10 mouse cellular contexts compared by ENCODE assay signal in the genomic region with DNA sequence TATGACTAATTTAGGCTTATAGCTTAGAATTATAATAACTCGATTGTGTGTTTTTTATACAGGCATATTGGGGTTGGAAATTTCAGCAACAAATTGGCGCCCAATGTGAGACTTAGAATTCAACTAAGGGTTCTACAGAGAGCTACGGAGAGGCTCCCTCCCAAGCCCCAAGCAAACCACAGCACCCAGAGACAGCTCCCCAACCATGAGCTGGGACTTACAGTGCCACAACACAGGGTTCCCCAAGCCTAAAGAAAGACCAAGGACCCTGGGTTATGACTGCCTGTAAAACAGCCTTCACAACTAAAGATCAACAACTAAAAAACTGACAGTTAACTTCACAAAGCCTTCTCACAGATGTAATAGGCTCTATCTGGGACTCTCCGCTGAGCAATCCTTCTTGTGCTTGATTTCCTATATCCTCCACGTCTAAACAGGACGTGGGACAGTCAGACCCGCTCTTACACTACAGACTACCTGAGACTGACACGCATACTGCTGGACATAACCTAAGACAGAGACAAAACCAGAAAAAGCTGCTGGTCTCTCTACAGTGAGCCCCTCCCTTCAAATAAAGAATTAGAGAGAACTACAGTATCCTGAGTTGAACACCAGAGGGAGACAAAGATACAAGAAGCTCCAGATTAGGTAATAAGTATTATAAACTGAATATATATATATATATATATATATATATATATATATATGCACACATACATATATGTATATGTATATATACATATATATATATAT. TPM values are rescaled to one million over a fixed set of nuclear protein-coding genes. Genes with fewer than 3 reads are reported as not detected.
DNase-seq lines count a peak whose midpoint lies in the region; ATAC-seq and TF ChIP-seq lines count a peak whose summit lies in the region.
"Had no signal": no experiment of that assay in that cellular context is flagged by ENCODE, and none has a peak within 500 bp of the region (broad histone marks: within the 10 kb centered on the region; RNA-seq: fewer than 3 reads in every experiment).

No protein-coding gene starts in this region.

- H3K4me3 ChIP-seq in embryonic facial prominence, embryonic 11.5 days (ENCODE audit: low read depth, low read length): no peak overlapping the region
- H3K4me3 ChIP-seq in embryonic facial prominence, embryonic 10.5 days: no peak overlapping the region
- no peak overlapping the region for H3K4me3 ChIP-seq in lung, embryonic 14.5 days (ENCODE audit: low read depth, low read length)
- H3K4me3 ChIP-seq: embryonic facial prominence, embryonic 15.5 days; neural tube, embryonic 12.5 days had no signal

- TF ChIP-seq CTCF in lung, embryonic 14.5 days (IDR thresholded peaks at IDR 0.05; ENCODE audit: low read depth): peak; percentile 58

- no peaks in the 10 kb centered on the region for H3K27me3 ChIP-seq in embryonic facial prominence, embryonic 11.5 days (ENCODE audit: control insufficient read depth, insufficient read depth, low read length)
- H3K27me3 ChIP-seq in embryonic facial prominence, embryonic 10.5 days (replicated peaks; ENCODE audit: low read depth, poor library complexity, severe bottlenecking): no peaks in the 10 kb centered on the region
- no peaks in the 10 kb centered on the region for H3K27me3 ChIP-seq in lung, embryonic 14.5 days (ENCODE audit: insufficient read depth, low read length)
- H3K27me3 ChIP-seq: embryonic facial prominence, embryonic 15.5 days; neural tube, embryonic 12.5 days had no signal

- no peaks in the 10 kb centered on the region for H3K9me3 ChIP-seq in embryonic facial prominence, embryonic 11.5 days (replicated peaks; ENCODE audit: control insufficient read depth, low read length)
- no peaks in the 10 kb centered on the region for H3K9me3 ChIP-seq in embryonic facial prominence, embryonic 10.5 days
- no peaks in the 10 kb centered on the region for H3K9me3 ChIP-seq in lung, embryonic 14.5 days (ENCODE audit: low read depth, low read length)
- H3K9me3 ChIP-seq: embryonic facial prominence, embryonic 15.5 days; neural tube, embryonic 12.5 days had no signal

- no peak overlapping the region for H3K9ac ChIP-seq in embryonic facial prominence, embryonic 11.5 days (replicated peaks; ENCODE audit: low read length)
- no peak overlapping the region for H3K9ac ChIP-seq in lung, embryonic 14.5 days
- H3K9ac ChIP-seq: embryonic facial prominence, embryonic 15.5 days; neural tube, embryonic 12.5 days had no signal

- H3K4me2 ChIP-seq in embryonic facial prominence, embryonic 11.5 days (ENCODE audit: low read depth, low read length): no peak overlapping the region
- H3K4me2 ChIP-seq in lung, embryonic 14.5 days: no peak overlapping the region
- H3K4me2 ChIP-seq: embryonic facial prominence, embryonic 15.5 days; neural tube, embryonic 12.5 days had no signal

- 55% methylated on average over 8 of the region's 8 CpGs for WGBS in embryonic facial prominence, embryonic 11.5 days
- WGBS in embryonic facial prominence, embryonic 10.5 days: 61% methylated on average over 8 of the region's 8 CpGs
- 56% methylated on average over 8 of the region's 8 CpGs for WGBS in lung, embryonic 14.5 days

- no peak for ATAC-seq in embryonic facial prominence, embryonic 11.5 days (replicated peaks; ENCODE audit: insufficient number of reproducible peaks, low FRiP score, low TSS enrichment, low read depth)
- no peak for ATAC-seq in lung, embryonic 14.5 days (ENCODE audit: insufficient read depth)
- ATAC-seq in monocyte, adult 5-6 weeks (replicated peaks; ENCODE audit: insufficient number of reproducible peaks, low FRiP score, low TSS enrichment, poor library complexity, severe bottlenecking): 0 out of 2 replicates have a peak, but pooled peaks have one; percentile 56

- H3K4me1 ChIP-seq in embryonic facial prominence, embryonic 11.5 days (ENCODE audit: control insufficient read depth, insufficient read depth, low read length): no peaks in the 10 kb centered on the region
- H3K4me1 ChIP-seq in embryonic facial prominence, embryonic 10.5 days: peaks cover 8% of the 10 kb centered on the region; the same call in 1 of the 2 replicates
- no peaks in the 10 kb centered on the region for H3K4me1 ChIP-seq in lung, embryonic 14.5 days (ENCODE audit: insufficient read depth)
- H3K4me1 ChIP-seq: embryonic facial prominence, embryonic 15.5 days; neural tube, embryonic 12.5 days had no signal

- H3K27ac ChIP-seq in embryonic facial prominence, embryonic 11.5 days (replicated peaks; ENCODE audit: low read depth, low read length): no peak overlapping the region
- H3K27ac ChIP-seq in embryonic facial prominence, embryonic 10.5 days (replicated peaks): no peak overlapping the region
- no peak overlapping the region for H3K27ac ChIP-seq in lung, embryonic 14.5 days (ENCODE audit: low read depth)
- H3K27ac ChIP-seq: embryonic facial prominence, embryonic 15.5 days; neural tube, embryonic 12.5 days had no signal

- H3K36me3 ChIP-seq in embryonic facial prominence, embryonic 11.5 days (replicated peaks; ENCODE audit: control insufficient read depth, insufficient read depth, low read depth, low read length): no peaks in the 10 kb centered on the region
- H3K36me3 ChIP-seq in embryonic facial prominence, embryonic 10.5 days (replicated peaks): no peaks in the 10 kb centered on the region
- no peaks in the 10 kb centered on the region for H3K36me3 ChIP-seq in lung, embryonic 14.5 days (ENCODE audit: insufficient read depth)
- H3K36me3 ChIP-seq: embryonic facial prominence, embryonic 15.5 days; neural tube, embryonic 12.5 days had no signal

- peak; percentile 66 for DNase-seq in embryonic facial prominence, embryonic 11.5 days (ENCODE audit: low spot score)
- no peak for DNase-seq in embryonic facial prominence, embryonic 10.5 days (ENCODE audit: low spot score)
- peak; percentile 78 for DNase-seq in lung, embryonic 14.5 days
- no peak for DNase-seq in lung, postnatal 14 days
- DNase-seq in embryo, embryonic 10.5 days (ENCODE audit: low spot score): peak; percentile 72
- no peak for DNase-seq in adrenal gland, postnatal 36 days
- DNase-seq in layer of hippocampus, postnatal 36 days: no peak

RNA-seq across cellular contexts. Expression of a gene that starts 13.6 kb away (rescaled TPM):
- polyA plus RNA-seq in embryonic facial prominence, embryonic 11.5 days (2014; fragmentation: Nextera tagmentation; extraction: Ambion mirVana): 34.7 and 38.5 TPM in 2 replicates
- 43.6 and 46.9 TPM in 2 replicates for polyA plus RNA-seq in embryonic facial prominence, embryonic 10.5 days (2016; fragmentation: Nextera tagmentation; extraction: Ambion mirVana)
- 43.4 and 46.6 TPM in 2 replicates for polyA plus RNA-seq in lung, embryonic 14.5 days (2014; fragmentation: Nextera tagmentation; extraction: Ambion mirVana)
- total RNA-seq in monocyte, adult 5-6 weeks (2017): 6.1 to 12.7 TPM (median 7.7 TPM) in 3 replicates
- 10 to 100 TPM; 18.6 to 24.1 TPM for total RNA-seq in adrenal gland, postnatal 36 days (2021)
- 10 to 100 TPM; 32.4 to 33.0 TPM for total RNA-seq in layer of hippocampus, postnatal 36 days (2021)

Comparison
In these comparisons a context has a peak if more than half of its experiments do, and no peak if none do; other contexts are left out.
1. DNase-seq: peak in embryonic facial prominence, embryonic 11.5 days (single experiment), lung, embryonic 14.5 days (single experiment) and embryo, embryonic 10.5 days (single experiment); none in embryonic facial prominence, embryonic 10.5 days (single experiment), lung, postnatal 14 days (single experiment), adrenal gland, postnatal 36 days (0 of 2) and layer of hippocampus, postnatal 36 days (0 of 2).